Mouse (Mus musculus): ENCODE data around the gene Vhl.

Vhl gene

DNA sequence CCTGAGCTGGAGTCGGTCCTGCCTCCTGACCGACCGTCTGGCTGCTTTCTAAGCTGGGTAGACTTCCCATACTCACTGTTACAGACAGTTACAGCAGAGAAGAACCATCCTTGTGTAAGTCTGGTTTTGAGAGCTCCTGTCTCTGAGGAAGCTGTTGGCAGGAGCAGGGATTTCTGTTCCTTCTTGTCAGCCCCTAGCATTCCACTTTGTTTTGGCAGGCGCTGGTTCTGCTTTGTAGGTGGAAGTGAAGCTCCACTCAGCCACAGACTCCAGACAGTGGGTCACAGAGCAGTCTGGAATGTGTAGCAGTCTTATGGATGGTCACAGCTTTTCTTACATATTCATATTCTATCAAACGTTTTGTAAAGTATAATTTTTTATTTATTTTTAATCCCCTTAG, 6.6 kb downstream of the Vhl start:
- DNase-seq: no peak

- no peak for DNase-seq
Measured at GRCm38 (mm10) chr6:113632863-113633262, 9.1 kb downstream of the Vhl start.

- peak; percentile 97 to 98 for DNase-seq
Measured at GRCm38 (mm10) chr6:113638302-113639040, 14.7 kb downstream of the Vhl start, which contains the start of gene Irak2. Gene Irak2, plus strand, starts transcription at chr6:113638467.

DNA sequence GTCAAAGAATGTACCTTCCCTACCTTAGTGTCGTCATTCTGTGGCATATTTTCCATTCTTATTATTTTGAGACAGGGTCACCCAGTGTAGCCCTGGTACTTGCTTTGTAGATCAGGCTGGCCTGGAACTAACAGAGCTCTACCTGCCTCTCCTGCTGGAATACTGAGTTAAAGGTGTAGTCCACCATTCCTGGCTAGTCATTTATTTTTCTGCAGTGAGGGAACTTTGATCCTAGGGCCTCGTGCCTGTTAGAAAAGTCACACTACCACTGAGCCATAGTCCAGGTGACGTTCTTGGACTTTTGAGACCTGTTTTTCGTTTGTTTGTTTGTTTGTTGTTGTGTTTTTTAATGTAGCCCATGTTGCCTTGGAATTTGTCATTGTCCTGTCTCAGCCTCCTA, 15.4 kb downstream of the Vhl start:
- DNase-seq: no peak

DNA sequence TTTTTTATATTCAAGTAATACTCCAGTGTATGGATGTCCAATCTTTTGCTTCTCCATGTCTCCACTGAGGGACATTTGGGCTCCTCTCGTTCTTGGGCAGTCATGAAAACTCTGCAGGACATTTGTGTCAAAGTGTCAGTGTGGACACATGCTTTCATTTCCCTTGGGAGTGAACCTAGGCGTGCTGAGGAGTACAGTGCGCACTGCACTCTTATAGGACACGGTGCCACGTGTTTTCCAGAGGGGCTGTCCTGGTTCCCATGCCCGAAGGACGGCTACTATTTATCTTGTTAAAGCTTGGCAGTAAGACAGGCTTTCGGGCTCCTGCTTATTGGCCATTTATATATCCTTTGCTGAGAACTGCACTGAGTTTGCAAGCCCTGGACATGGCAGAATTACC, 18.8 kb downstream of the Vhl start:
- DNase-seq: no peak

DNA sequence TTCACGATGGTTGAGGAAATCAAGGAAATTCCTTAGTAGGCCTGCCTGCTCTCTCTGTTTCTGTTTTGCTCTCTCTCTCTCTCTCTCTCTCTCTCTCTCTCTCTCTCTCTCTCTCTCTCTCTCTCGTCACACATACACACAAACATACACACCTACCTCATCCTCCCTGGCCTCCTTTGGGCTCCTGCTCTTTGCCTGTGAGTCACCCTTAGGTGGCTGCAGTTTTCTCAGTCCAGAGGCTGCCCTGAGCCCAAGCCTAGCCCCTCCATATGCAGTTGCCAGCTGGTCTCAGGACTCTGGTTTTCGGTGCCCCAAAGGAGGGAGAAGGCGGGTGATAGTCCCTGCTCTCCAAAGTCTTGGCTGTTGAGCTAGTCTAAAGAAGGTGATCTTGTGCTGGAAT, 19.3 kb downstream of the Vhl start:
- no peak for DNase-seq

GRCm38 (mm10) chr6:113643967-113644366, 20.2 kb downstream of the Vhl start:
- DNase-seq: no peak

GRCm38 (mm10) chr6:113644808-113645207, 21.0 kb downstream of the Vhl start:
- DNase-seq: no peak

DNA sequence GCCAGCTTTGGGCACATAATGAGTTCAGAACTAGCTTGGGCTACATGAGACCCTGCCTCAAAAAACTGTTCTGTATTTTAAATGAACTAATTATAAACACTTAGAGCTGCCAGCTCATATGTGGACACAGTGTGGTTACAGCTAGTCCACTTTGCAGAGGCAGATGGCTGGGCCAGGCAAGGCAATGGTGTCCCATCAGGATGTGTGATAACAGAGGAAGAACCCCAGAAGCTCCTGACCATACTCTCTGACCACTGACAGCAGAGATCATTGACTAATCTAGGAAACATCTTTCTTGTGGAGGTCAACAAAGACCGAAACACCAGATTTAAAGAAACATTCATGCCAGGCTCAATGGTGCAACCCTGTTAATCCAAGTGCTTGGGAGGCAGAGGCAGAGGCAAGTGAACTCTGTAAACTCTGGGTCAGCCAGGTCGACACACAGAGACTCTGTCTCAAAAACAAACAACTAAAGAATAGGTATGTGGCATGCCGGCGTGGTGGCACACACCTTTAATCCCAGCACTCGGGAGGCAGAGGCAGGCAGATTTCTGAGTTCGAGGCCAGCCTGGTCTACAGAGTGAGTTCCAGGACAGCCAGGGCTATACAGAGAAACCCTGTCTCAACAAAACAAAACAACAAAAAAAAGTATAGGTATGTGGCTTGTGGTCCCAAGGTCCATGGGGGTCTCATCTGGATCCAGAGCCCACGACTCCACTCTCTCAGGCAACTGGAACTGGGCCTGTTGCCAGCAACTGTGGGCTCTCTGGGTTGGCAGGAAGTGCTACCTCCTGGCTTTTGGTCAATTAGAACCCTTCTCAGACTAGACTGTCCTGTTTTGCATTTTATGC, 25.8 kb downstream of the Vhl start:
- peak in 1 of 2 experiments; percentile 10 for DNase-seq

- no peak for DNase-seq
Measured at GRCm38 (mm10) chr6:113650197-113650640, 26.5 kb downstream of the Vhl start.

DNA sequence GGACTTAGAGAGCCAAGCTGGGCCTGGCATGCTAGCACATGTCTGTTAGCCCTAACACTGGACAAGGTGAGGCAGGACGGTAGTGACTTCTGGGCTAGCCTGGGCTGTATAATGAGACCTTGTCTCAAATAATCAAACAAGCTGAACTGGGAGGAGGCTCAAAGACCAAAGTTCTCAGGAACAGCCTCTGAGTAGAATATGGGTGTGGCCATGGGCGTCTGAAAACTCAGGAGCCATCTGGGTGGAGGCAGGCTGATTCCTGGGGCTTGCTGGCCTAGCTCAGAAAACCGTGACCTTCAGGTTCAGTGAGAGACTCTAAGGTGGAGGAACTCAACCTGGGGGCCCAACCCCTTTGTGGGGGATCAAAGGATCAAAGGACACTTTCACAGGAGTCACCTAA, 27.9 kb downstream of the Vhl start:
- no peak for DNase-seq

GRCm38 (mm10) chr6:113653551-113653950, 29.8 kb downstream of the Vhl start:
- DNase-seq: no peak

DNA sequence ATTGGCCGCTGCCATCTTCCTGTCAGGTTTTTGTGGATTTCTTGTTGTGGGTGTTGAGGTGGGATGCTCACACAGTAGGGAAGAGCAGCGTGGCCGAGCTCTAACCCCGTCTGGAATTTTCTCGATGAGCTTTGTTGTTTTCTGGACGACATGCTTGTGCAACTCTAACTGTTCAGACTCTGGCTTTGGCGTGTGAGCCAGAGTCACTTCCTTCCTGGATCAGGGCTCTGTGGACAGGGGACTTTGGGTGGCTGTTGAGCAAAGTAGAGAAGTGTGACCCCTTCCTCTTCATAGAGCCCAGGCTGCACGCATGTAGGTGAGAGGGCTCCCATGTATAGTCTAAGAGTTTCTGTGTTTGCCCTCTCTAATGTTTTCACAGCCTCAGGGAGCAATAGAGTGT, 30.3 kb downstream of the Vhl start:
- DNase-seq: no peak

- DNase-seq: no peak
Measured at GRCm38 (mm10) chr6:113654753-113655397, 31.1 kb downstream of the Vhl start.

DNA sequence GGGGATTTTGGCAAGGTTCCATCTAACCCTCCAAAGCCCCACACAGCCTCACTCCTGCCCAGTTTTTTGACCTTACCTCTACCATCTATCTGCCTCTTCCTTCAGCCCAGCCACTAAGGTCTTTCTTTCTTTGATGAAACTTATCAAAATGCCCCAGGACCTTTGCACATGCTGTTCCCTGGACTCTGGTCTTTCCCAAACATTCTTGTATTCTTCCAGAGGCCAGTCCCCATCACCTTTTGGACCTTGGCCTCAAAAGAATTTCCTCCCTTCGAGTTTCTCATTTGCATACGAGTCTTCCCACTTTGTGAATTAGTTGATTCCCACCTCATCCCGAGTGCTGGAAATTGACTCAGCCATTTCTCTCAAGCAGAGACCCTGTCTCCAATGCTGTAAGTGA, 31.7 kb downstream of the Vhl start:
- no peak for DNase-seq

DNA sequence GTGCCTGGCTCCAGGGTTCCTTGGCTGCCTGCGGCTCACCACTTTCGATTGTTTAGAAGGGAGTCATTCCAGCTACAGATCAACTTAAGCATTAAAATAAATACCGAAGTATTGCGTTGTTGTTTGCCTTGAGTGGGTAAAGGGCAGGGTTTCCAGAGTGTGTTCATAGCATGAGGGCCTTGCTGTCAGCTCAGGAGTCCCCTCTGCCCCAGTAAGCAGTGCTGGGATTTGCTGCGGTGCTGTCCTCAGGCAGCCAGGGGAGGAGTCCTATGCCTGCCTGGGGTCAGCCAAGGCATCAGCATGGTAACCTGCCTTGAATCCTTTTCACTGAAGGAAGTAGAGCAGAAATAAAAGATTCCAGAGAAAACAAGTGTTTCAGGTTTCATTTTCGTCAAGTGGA, 33.1 kb downstream of the Vhl start:
- no peak for DNase-seq

- DNase-seq: no peak
Measured at GRCm38 (mm10) chr6:113658226-113658625, 34.5 kb downstream of the Vhl start.

GRCm38 (mm10) chr6:113659648-113660491, 36.1 kb downstream of the Vhl start:
- DNase-seq: no peak

- DNase-seq: no peak
Measured at GRCm38 (mm10) chr6:113660492-113661352, 37.0 kb downstream of the Vhl start.

DNA sequence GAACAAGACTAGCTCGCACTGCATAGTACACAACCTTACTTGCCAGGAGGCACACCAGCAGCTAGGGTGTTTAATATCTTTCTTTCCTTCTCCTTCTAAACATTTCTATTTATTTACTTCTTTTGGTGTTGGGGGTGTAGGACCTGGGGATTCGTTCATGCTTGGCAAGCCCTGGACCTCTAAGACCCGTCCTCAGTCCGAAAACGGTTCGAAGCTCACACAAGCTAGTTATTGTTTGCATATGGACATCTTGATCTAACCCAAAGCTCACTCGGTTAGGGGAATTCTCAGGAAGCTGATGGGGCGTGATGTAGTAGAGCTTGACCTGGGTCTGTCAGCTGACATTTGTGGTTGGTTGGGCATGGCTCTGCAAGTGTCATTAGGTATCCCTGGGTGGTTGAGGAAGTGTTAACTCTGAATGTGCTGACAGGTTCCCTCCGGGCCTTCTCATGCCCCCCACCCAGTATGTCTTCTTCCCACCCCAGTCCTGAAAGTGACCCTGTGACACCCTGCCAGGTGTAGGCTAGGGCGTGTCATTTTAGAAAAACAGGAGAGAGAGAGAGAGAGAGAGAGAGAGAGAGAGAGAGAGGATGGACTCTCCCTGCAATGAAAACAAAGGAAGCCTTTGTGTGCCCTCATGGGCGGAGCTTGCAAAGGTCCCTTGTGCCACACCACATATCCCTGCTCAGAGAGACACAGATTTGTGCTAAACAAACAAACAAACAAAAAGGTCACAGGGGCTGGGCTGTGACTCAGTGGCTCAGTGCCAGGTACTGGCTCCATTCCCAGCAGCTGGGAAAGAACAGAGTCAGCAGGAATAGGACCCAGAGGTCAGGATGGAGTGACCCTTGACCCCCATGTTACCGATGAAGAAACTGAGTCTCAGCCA, 37.8 kb downstream of the Vhl start:
- DNase-seq: peak in 1 of 2 experiments; percentile 43
